Mouse (Mus musculus): ENCODE results near the gene Asap2. TPM values are rescaled to one million over a fixed set of nuclear protein-coding genes. Genes with fewer than 3 reads are reported as not detected.
A peak's percentile ranks its signal among the peaks of the same experiment; 100 is the strongest.

The Asap2 gene
- polyA plus RNA-seq, 1 experiment from 2014 or later, result 14.9 TPM

DNA sequence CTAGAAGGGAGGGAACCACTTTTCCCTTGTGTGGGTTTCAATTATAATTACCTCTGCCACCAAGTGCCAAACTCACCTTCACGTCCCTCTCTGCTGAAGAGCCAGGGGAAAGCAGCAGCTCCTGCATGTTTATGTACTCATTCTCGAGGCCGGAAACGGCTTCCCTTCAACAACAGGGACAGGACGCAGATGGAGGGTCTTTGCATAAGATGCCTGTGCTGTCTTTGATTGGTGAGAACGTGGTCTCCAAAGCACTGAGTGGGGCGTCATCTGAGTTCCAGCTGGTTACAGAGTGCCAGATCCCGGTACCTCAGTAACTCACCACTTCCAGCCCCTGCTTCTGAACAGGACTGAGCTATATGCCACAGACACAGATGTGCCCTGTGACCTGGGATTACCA, 174.0 kb downstream of the Asap2 start:
- Histone ChIP-seq H3K27me3 (ENCODE audit: control insufficient read depth, insufficient read depth, low read length) (no peaks in the 10 kb centered on the region), H3K4me2 (ENCODE audit: low read depth, low read length) (no peak overlapping the region), H3K4me1 (ENCODE audit: control insufficient read depth, insufficient read depth, low read length) (no peaks in the 10 kb centered on the region), H3K4me3 (ENCODE audit: low read depth, low read length) (no peak overlapping the region), H3K9me3 (replicated peaks; ENCODE audit: control insufficient read depth, low read length) (no peaks in the 10 kb centered on the region), H3K27ac (replicated peaks; ENCODE audit: low read depth, low read length) (no peak overlapping the region), H3K9ac (replicated peaks; ENCODE audit: low read length) (no peak overlapping the region), H3K36me3 (replicated peaks; ENCODE audit: control insufficient read depth, insufficient read depth, low read depth, low read length) (no peaks in the 10 kb centered on the region)
- WGBS, result 44% methylated on average over 8 of the region's 8 CpGs
- ATAC-seq (replicated peaks; ENCODE audit: insufficient number of reproducible peaks, low FRiP score, low TSS enrichment, low read depth), result no peak
- DNase-seq (ENCODE audit: low spot score), result peak; percentile 20

DNA sequence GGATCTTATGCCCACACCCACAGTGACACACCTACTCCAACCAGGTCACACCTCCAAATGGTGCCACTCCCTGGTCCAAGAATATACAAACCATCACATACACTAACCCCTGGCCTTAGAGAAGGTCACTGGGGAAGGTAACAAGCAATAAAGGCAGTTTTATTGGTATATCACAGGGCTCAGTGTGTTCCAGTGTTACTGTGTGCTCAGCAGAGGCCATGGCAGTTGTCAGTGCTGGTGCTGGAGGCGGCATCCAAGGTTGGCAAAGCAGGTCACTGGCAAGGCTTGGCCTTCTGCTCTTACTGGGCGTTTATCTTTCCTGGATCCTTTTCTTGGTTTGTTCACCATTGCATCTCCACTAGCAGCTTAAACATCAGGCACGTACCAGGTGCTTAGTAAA, 174.9 kb downstream of the Asap2 start:
- Histone ChIP-seq H3K4me2 (ENCODE audit: low read depth, low read length) (no peak overlapping the region), H3K27ac (replicated peaks; ENCODE audit: low read depth, low read length) (no peak overlapping the region), H3K36me3 (replicated peaks; ENCODE audit: control insufficient read depth, insufficient read depth, low read depth, low read length) (peaks cover 2% of the 10 kb centered on the region; the same call in 1 of the 2 replicates), H3K9ac (replicated peaks; ENCODE audit: low read length) (no peak overlapping the region), H3K4me1 (ENCODE audit: control insufficient read depth, insufficient read depth, low read length) (no peaks in the 10 kb centered on the region), H3K9me3 (replicated peaks; ENCODE audit: control insufficient read depth, low read length) (no peaks in the 10 kb centered on the region), H3K27me3 (ENCODE audit: control insufficient read depth, insufficient read depth, low read length) (no peaks in the 10 kb centered on the region), H3K4me3 (ENCODE audit: low read depth, low read length) (no peak overlapping the region)
- 90% methylated on average over 3 of the region's 3 CpGs for WGBS
- ATAC-seq (replicated peaks; ENCODE audit: insufficient number of reproducible peaks, low FRiP score, low TSS enrichment, low read depth) (no peak), DNase-seq (ENCODE audit: low spot score) (no peak)

DNA sequence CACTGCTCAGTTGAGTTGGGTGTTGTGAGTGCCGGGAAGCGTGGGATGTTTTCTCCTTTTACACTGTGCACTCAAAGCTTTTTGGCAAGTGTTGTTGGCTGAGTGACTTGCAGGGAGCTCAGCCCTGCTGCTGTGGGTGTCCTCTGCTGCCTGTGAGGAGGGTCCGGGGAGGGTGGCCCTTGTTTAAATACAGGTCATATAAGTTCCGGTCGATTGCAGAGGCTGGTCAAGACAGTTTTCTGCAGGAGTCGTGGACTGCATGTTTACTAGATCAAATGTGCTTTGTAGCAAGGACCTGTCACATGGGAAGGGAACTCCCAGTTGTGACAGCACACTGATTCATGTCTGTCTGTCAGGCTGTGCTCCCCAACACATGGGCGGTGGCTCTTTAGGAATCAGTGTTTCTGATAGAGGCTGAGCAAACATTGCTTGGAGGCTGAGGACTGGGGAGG, 175.7 kb downstream of the Asap2 start:
- Histone ChIP-seq H3K4me3 (ENCODE audit: low read depth, low read length) (no peak overlapping the region), H3K4me2 (ENCODE audit: low read depth, low read length) (no peak overlapping the region), H3K27me3 (ENCODE audit: control insufficient read depth, insufficient read depth, low read length) (no peaks in the 10 kb centered on the region), H3K4me1 (ENCODE audit: control insufficient read depth, insufficient read depth, low read length) (no peaks in the 10 kb centered on the region), H3K9me3 (replicated peaks; ENCODE audit: control insufficient read depth, low read length) (no peaks in the 10 kb centered on the region), H3K36me3 (replicated peaks; ENCODE audit: control insufficient read depth, insufficient read depth, low read depth, low read length) (peaks cover 2% of the 10 kb centered on the region; the same call in 1 of the 2 replicates), H3K9ac (replicated peaks; ENCODE audit: low read length) (no peak overlapping the region), H3K27ac (replicated peaks; ENCODE audit: low read depth, low read length) (no peak overlapping the region)
- DNase-seq (ENCODE audit: low spot score) (no peak), ATAC-seq (replicated peaks; ENCODE audit: insufficient number of reproducible peaks, low FRiP score, low TSS enrichment, low read depth) (no peak)
- 80% methylated on average over 7 of the region's 7 CpGs for WGBS

DNA sequence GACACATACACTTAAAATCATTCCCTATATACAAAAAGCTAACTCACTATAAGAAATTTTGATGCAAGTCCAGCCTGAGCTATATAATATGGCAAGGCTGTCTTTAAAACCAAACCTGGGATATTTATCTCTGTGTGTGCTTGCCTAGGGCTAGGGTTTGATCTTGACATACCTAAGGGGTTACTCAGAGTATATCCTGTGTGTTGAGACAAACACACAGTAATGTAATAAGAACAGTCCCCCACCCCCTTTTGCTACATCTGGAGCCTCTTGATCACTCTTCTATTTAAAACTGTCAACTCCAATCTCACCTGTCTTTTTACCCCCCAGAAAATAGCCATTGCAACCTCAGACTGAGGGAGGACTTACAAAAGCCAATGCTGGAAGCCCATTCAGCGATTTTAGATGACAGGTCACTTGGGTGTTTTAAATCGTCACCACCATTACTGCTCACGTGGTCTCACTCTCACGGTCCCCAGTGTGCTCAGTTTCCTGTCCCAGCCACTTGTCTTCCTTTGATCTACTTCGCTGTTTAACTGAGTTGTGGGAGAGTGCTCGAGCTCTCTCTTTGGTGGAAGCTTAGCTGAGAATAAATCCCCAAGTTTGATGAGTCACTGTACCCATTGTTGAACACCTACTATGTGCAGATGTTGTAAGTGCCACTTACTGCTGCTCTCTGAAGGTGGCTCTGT, 176.8 kb downstream of the Asap2 start:
- ATAC-seq (replicated peaks; ENCODE audit: insufficient number of reproducible peaks, low FRiP score, low TSS enrichment, low read depth) (no peak), DNase-seq (ENCODE audit: low spot score) (peak; percentile 21)
- Histone ChIP-seq H3K4me1 (ENCODE audit: control insufficient read depth, insufficient read depth, low read length) (no peaks in the 10 kb centered on the region), H3K4me2 (ENCODE audit: low read depth, low read length) (no peak overlapping the region), H3K9ac (replicated peaks; ENCODE audit: low read length) (no peak overlapping the region), H3K36me3 (replicated peaks; ENCODE audit: control insufficient read depth, insufficient read depth, low read depth, low read length) (peaks cover 2% of the 10 kb centered on the region; the same call in 1 of the 2 replicates), H3K4me3 (ENCODE audit: low read depth, low read length) (no peak overlapping the region), H3K27me3 (ENCODE audit: control insufficient read depth, insufficient read depth, low read length) (no peaks in the 10 kb centered on the region), H3K9me3 (replicated peaks; ENCODE audit: control insufficient read depth, low read length) (no peaks in the 10 kb centered on the region), H3K27ac (replicated peaks; ENCODE audit: low read depth, low read length) (no peak overlapping the region)
- 36% methylated on average over 6 of the region's 6 CpGs for WGBS

DNA sequence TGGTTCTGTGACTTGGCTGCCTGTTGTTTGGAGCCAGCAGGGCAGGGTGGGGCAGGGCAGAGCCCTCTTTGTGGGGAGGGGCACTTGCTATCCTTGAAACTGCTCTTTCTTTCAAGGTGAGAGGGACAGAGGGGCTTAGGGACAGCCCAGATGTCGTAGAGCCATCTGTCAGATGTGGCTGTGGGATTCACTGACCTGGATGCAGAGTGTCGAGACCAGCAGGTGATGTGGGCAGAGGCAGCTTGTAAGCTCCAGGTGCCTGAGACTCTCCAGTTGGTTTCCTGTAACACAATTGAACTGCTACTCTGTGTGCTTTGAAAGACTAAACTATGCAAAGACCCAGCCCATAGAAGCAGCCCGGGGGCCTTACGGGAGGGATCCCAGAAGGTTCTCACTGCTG, 177.5 kb downstream of the Asap2 start:
- H3K4me1 ChIP-seq (ENCODE audit: control insufficient read depth, insufficient read depth, low read length), result no peaks in the 10 kb centered on the region
- DNase-seq (ENCODE audit: low spot score) (no peak), ATAC-seq (replicated peaks; ENCODE audit: insufficient number of reproducible peaks, low FRiP score, low TSS enrichment, low read depth) (no peak)
- no peak overlapping the region for H3K4me3 ChIP-seq (ENCODE audit: low read depth, low read length)
- H3K27me3 ChIP-seq (ENCODE audit: control insufficient read depth, insufficient read depth, low read length), result no peaks in the 10 kb centered on the region
- H3K27ac ChIP-seq (replicated peaks; ENCODE audit: low read depth, low read length), result no peak overlapping the region
- 81% methylated on average over 4 of the region's 4 CpGs for WGBS
- H3K4me2 ChIP-seq (ENCODE audit: low read depth, low read length), result no peak overlapping the region
- H3K9ac ChIP-seq (replicated peaks; ENCODE audit: low read length), result no peak overlapping the region
- H3K9me3 ChIP-seq (replicated peaks; ENCODE audit: control insufficient read depth, low read length), result no peaks in the 10 kb centered on the region
- peaks cover 2% of the 10 kb centered on the region; the same call in 1 of the 2 replicates for H3K36me3 ChIP-seq (replicated peaks; ENCODE audit: control insufficient read depth, insufficient read depth, low read depth, low read length)

- Histone ChIP-seq H3K9me3 (replicated peaks; ENCODE audit: control insufficient read depth, low read length) (no peaks in the 10 kb centered on the region), H3K9ac (replicated peaks; ENCODE audit: low read length) (no peak overlapping the region), H3K4me1 (ENCODE audit: control insufficient read depth, insufficient read depth, low read length) (no peaks in the 10 kb centered on the region), H3K36me3 (replicated peaks; ENCODE audit: control insufficient read depth, insufficient read depth, low read depth, low read length) (peaks cover 2% of the 10 kb centered on the region; the same call in 1 of the 2 replicates), H3K4me3 (ENCODE audit: low read depth, low read length) (no peak overlapping the region), H3K4me2 (ENCODE audit: low read depth, low read length) (no peak overlapping the region), H3K27me3 (ENCODE audit: control insufficient read depth, insufficient read depth, low read length) (no peaks in the 10 kb centered on the region), H3K27ac (replicated peaks; ENCODE audit: low read depth, low read length) (no peak overlapping the region)
- DNase-seq (ENCODE audit: low spot score) (no peak), ATAC-seq (replicated peaks; ENCODE audit: insufficient number of reproducible peaks, low FRiP score, low TSS enrichment, low read depth) (no peak)
- WGBS, result 90% methylated on average over 6 of the region's 6 CpGs
Observed at GRCm38 (mm10) chr12:21168149-21168548, 177.9 kb downstream of the Asap2 start.

- Histone ChIP-seq H3K27me3 (ENCODE audit: control insufficient read depth, insufficient read depth, low read length) (no peaks in the 10 kb centered on the region), H3K36me3 (replicated peaks; ENCODE audit: control insufficient read depth, insufficient read depth, low read depth, low read length) (peaks cover 2% of the 10 kb centered on the region; the same call in 1 of the 2 replicates), H3K4me2 (ENCODE audit: low read depth, low read length) (no peak overlapping the region), H3K27ac (replicated peaks; ENCODE audit: low read depth, low read length) (no peak overlapping the region), H3K9ac (replicated peaks; ENCODE audit: low read length) (no peak overlapping the region), H3K4me3 (ENCODE audit: low read depth, low read length) (no peak overlapping the region), H3K9me3 (replicated peaks; ENCODE audit: control insufficient read depth, low read length) (no peaks in the 10 kb centered on the region), H3K4me1 (ENCODE audit: control insufficient read depth, insufficient read depth, low read length) (no peaks in the 10 kb centered on the region)
- 79% methylated on average over 11 of the region's 11 CpGs for WGBS
- no peak for ATAC-seq (replicated peaks; ENCODE audit: insufficient number of reproducible peaks, low FRiP score, low TSS enrichment, low read depth)
- DNase-seq (ENCODE audit: low spot score), result no peak
Observed at GRCm38 (mm10) chr12:21171776-21172490, 181.7 kb downstream of the Asap2 start.

GRCm38 (mm10) chr12:21173847-21174412, 183.7 kb downstream of the Asap2 start:
- WGBS, result 82% methylated on average over 7 of the region's 7 CpGs
- ATAC-seq (replicated peaks; ENCODE audit: insufficient number of reproducible peaks, low FRiP score, low TSS enrichment, low read depth), result no peak
- no peak overlapping the region for H3K4me3 ChIP-seq (ENCODE audit: low read depth, low read length)

More at GRCm38 (mm10) chr12:21173847-21174412, 183.7 kb downstream of the Asap2 start:
- H3K27ac ChIP-seq (replicated peaks; ENCODE audit: low read depth, low read length), result no peak overlapping the region
- DNase-seq (ENCODE audit: low spot score), result no peak
- no peak overlapping the region for H3K4me2 ChIP-seq (ENCODE audit: low read depth, low read length)
- no peaks in the 10 kb centered on the region for H3K9me3 ChIP-seq (replicated peaks; ENCODE audit: control insufficient read depth, low read length)
- H3K36me3 ChIP-seq (replicated peaks; ENCODE audit: control insufficient read depth, insufficient read depth, low read depth, low read length), result peaks cover 2% of the 10 kb centered on the region; the same call in 1 of the 2 replicates
- H3K4me1 ChIP-seq (ENCODE audit: control insufficient read depth, insufficient read depth, low read length), result no peaks in the 10 kb centered on the region
- H3K27me3 ChIP-seq (ENCODE audit: control insufficient read depth, insufficient read depth, low read length), result no peaks in the 10 kb centered on the region
- H3K9ac ChIP-seq (replicated peaks; ENCODE audit: low read length), result no peak overlapping the region
